Mouse (Mus musculus) stomach, postnatal 0 days (tissue): Measurements from ENCODE around the gene Ostc. TPM values are rescaled to one million over a fixed set of nuclear protein-coding genes. Genes with fewer than 3 reads are reported as not detected.

ENCODE experiments used
- ATAC-seq: fragments of 200-750 bp; cut with Nextera tagmentation; 2 replicates; pipeline ENCODE4 v1.8.0; 2017; ENCODE audit not compliant: low FRiP score, low TSS enrichment
- DNase-seq: peaks from one replicate; pipeline ENCODE4 v3.0.0-alpha.2; 2016; ENCODE audit warnings: low spot score
- H3K27ac ChIP-seq: fragments of 300-500 bp; sonication (generic); replicated peaks from 2 replicates; pipeline ENCODE4 v1.5.1; 2014; ENCODE audit warnings: mild to moderate bottlenecking, control low read depth
- H3K27me3 ChIP-seq: fragments of 300-500 bp; sonication (generic); 2 replicates; pipeline ENCODE4 v1.6.1; 2014; ENCODE audit warnings: low read length; ENCODE audit not compliant: control insufficient read depth, insufficient read depth
- H3K36me3 ChIP-seq: fragments of 300-500 bp; sonication (generic); 2 replicates; pipeline ENCODE4 v1.6.1; 2014; ENCODE audit warnings: low read length, mixed read lengths; ENCODE audit not compliant: control insufficient read depth, insufficient read depth
- H3K4me1 ChIP-seq: fragments of 300-500 bp; sonication (generic); replicated peaks from 2 replicates; pipeline ENCODE4 v1.6.1; 2014; ENCODE audit warnings: antibody characterized with exemption; ENCODE audit not compliant: control insufficient read depth, insufficient read depth
- H3K4me2 ChIP-seq: fragments of 300-500 bp; sonication (generic); replicated peaks from 2 replicates; pipeline ENCODE4 v1.6.1; 2014; ENCODE audit warnings: low read depth, mild to moderate bottlenecking, control low read depth, moderate library complexity
- H3K4me3 ChIP-seq: fragments of 300-500 bp; sonication (generic); 2 replicates; pipeline ENCODE4 v1.5.1; 2014; ENCODE audit warnings: low read depth, low read length, control low read depth
- H3K9ac ChIP-seq: fragments of 300-500 bp; sonication (generic); 2 replicates; pipeline ENCODE4 v1.6.1; 2014; ENCODE audit warnings: mild to moderate bottlenecking, low read length, control low read depth, mixed read lengths
- H3K9me3 ChIP-seq: fragments of 300-500 bp; sonication (generic); 2 replicates; pipeline ENCODE4 v1.6.1; 2016; ENCODE audit warnings: low read length; ENCODE audit not compliant: control insufficient read depth
- CTCF ChIP-seq: IDR thresholded peaks from 2 replicates; pipeline ENCODE4 v1.5.1; 2016; ENCODE audit warnings: antibody characterized with exemption, low read depth, mild to moderate bottlenecking, moderate library complexity
- EP300 ChIP-seq: optimal IDR thresholded peaks from 2 replicates; pipeline ENCODE3; 2016; ENCODE audit warnings: antibody characterized with exemption
- WGBS: fragments of 180-500 bp; shearing (Covaris S2); extraction: QIAGEN DNeasy Blood & Tissue Kit; methylation state at CpG from one replicate; pipeline ENCODE4 v1.1.7; 2014; 5-methylcytosine and 5-hydroxymethylcytosine counted together
- polyA plus RNA-seq: library from polyadenylated mRNA; unstranded; fragments of >200 nt; fragmentation: Nextera tagmentation; extraction: Ambion mirVana; gene quantifications from 2 replicates; pipeline ENCODE4 v1.2.1, GENCODE M21; 2015

The Ostc gene
- polyA plus RNA-seq, 1 experiment from 2014 or later, result 300 TPM

DNA sequence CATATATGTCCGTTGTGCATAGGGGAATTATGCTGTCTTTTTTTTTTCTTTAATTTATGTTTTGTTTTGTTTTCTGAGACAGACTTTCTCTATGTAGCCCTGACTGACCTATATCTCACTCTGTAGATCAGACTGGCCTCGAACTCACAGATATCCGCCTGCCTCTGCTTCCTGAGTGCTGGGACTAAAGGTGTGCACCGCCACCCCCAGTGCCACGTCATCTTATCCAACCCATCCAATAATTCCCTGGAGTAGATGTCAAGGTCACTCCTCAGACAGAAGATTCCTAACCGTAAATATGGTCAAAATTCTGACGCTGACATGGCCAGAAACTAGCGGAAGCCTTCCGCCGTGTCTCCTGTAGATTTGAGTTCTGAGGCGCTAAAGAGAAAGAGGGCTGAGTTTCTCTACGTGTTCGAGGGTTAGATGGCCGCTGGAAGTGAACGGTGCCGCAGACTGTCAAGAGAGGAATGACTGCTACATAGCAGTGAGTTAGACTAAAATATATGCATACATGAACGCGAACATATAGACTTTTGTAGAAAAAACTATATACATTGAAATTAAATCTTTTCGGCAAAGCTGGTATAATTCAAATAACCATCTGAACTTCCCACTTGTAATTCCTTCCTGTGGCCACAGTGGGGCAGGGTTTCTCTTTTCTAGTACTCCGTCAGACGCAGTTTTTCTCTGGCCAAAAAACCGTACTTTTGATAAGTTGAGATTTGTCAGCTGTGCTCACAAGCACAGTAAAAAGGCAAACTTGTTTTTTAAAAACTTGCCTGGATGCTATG is 5.7 kb upstream of the Ostc start:
- 14% methylated on average over 22 of the region's 22 CpGs for WGBS
- H3K36me3 ChIP-seq, result no peaks in the 10 kb centered on the region
- DNase-seq (peak; percentile 66), ATAC-seq (no peak)
- no peaks in the 10 kb centered on the region for H3K27me3 ChIP-seq
- peak overlapping the region; percentile 61 for H3K4me2 ChIP-seq
- no peak for TF ChIP-seq EP300
- peak; percentile 86 for TF ChIP-seq CTCF
- peak overlapping the region; percentile 39 for H3K4me3 ChIP-seq
- H3K4me1 ChIP-seq, result no peaks in the 10 kb centered on the region
- H3K27ac ChIP-seq, result no peak overlapping the region
- no peaks in the 10 kb centered on the region for H3K9me3 ChIP-seq
- H3K9ac ChIP-seq, result 0 out of 2 replicates have a peak overlapping the region, but pooled peaks have one; percentile 41

DNA sequence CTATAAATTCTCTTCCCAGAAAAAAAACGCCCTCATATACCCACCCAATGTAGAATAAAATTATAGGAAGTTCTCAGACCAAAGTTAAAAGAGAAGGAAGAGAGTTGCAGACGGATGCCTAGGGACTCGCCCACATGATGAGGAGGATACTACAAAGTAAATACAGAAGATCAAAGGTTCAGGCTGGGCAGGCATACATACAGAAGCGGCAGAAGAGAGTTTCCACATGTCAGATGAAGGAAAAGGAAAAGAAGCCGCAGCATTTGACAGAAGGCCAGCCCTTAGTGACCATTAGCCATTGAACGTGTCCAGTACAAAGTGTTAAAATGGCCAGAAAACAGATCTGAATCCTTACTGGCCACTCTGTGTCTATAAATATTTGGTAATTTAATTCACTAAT is 3.6 kb upstream of the Ostc start:
- ATAC-seq (no peak), DNase-seq (no peak)
- H3K4me3 ChIP-seq, result no peak overlapping the region
- WGBS, result 48% methylated on average over 6 of the region's 6 CpGs
- H3K4me1 ChIP-seq, result no peaks in the 10 kb centered on the region; the same call in 1 of the 2 replicates
- no peaks in the 10 kb centered on the region for H3K9me3 ChIP-seq
- TF ChIP-seq CTCF (no peak), EP300 (no peak)
- H3K4me2 ChIP-seq, result no peak overlapping the region
- no peaks in the 10 kb centered on the region for H3K27me3 ChIP-seq
- no peaks in the 10 kb centered on the region for H3K36me3 ChIP-seq
- H3K9ac ChIP-seq, result no peak overlapping the region
- H3K27ac ChIP-seq, result no peak overlapping the region

DNA sequence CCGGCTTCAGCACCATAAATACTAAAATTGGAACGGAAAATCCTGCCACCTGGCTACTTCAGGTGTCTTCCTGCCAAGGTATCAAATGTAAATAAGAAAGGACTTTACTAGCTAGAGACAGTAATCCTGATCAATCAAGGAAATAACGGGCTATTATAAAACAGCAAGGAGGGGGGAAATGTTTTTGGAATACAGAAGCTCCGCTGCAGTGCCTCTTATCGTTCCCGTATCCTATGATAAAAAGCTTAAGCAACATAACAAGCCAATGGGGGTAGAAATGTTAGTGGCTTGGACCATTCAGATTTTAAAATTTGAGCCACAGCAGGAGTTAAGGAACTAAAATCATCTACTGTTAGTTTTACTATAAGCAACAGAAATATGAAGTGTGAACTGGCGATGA is 859 bp upstream of the Ostc start:
- H3K4me2 ChIP-seq, result peak overlapping the region; percentile 2; the same call in 1 of the 2 replicates
- no peak overlapping the region for H3K4me3 ChIP-seq
- DNase-seq (no peak), ATAC-seq (no peak)
- no peaks in the 10 kb centered on the region for H3K36me3 ChIP-seq
- H3K4me1 ChIP-seq, result no peaks in the 10 kb centered on the region; the same call in 1 of the 2 replicates
- H3K9ac ChIP-seq, result no peak overlapping the region
- no peaks in the 10 kb centered on the region for H3K9me3 ChIP-seq
- WGBS, result 42% methylated on average over 7 of the region's 7 CpGs
- no peak overlapping the region for H3K27ac ChIP-seq
- TF ChIP-seq EP300 (no peak), CTCF (no peak)
- H3K27me3 ChIP-seq, result no peaks in the 10 kb centered on the region

DNA sequence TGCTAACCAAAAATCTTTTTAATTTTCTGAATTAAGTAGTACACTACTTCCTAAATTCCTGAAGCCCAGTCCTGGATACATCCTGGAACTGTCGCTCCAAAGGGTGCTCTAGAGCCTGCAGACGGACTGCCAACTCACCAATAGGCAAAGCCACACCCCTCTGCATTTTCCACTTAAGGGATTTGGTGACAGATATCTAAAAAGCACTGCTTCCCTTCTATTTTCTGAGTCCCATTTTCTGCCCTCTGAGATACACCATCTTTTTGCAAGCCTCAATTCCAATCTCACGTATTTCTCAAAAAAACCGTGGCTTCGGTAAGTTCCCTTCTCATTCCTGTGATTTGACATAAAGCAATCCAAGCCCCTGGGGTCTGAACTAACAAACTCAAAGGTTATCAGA is 715 bp downstream of the Ostc start:
- 1% methylated on average over 5 of the region's 5 CpGs for WGBS
- H3K36me3 ChIP-seq, result no peaks in the 10 kb centered on the region
- H3K27me3 ChIP-seq, result no peaks in the 10 kb centered on the region
- H3K4me2 ChIP-seq, result peak overlapping the region; percentile 65
- H3K9ac ChIP-seq, result peak overlapping the region; percentile 76
- H3K4me3 ChIP-seq, result peak overlapping the region; percentile 76
- H3K9me3 ChIP-seq, result no peaks in the 10 kb centered on the region
- DNase-seq, result no peak
- ATAC-seq, result no peak
- H3K4me1 ChIP-seq, result no peaks in the 10 kb centered on the region; the same call in 1 of the 2 replicates
- TF ChIP-seq CTCF (no peak), EP300 (no peak)
- H3K27ac ChIP-seq, result peak overlapping the region; percentile 76

DNA sequence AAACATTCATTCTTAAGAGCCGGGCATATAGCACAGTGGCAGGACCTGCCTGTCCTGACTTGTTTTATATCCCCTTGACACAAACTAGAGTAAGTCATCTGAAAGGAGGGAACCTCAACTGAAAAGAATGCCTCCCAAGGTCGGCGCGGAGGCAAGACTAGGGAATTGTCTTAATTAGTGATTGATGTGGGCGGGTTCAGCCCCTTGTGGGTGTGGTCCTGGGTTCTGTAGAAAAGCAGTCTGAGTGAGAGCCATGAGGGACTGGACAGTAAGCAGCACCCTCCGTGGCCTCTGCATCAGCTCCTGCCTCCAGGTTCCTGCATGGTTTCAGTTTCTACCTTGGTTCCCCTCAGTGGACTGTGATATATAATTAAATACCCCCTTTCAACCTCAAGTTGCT is 7.0 kb downstream of the Ostc start:
- no peak overlapping the region for H3K27ac ChIP-seq
- H3K4me3 ChIP-seq, result no peak overlapping the region
- DNase-seq, result no peak
- H3K27me3 ChIP-seq, result no peaks in the 10 kb centered on the region
- peaks cover 18% of the 10 kb centered on the region for H3K36me3 ChIP-seq
- WGBS, result 57% methylated on average over 6 of the region's 6 CpGs
- H3K4me2 ChIP-seq, result no peak overlapping the region
- no peak for TF ChIP-seq CTCF
- no peak for TF ChIP-seq EP300
- H3K4me1 ChIP-seq, result no peaks in the 10 kb centered on the region
- no peak for ATAC-seq
- no peaks in the 10 kb centered on the region for H3K9me3 ChIP-seq
- no peak overlapping the region for H3K9ac ChIP-seq

DNA sequence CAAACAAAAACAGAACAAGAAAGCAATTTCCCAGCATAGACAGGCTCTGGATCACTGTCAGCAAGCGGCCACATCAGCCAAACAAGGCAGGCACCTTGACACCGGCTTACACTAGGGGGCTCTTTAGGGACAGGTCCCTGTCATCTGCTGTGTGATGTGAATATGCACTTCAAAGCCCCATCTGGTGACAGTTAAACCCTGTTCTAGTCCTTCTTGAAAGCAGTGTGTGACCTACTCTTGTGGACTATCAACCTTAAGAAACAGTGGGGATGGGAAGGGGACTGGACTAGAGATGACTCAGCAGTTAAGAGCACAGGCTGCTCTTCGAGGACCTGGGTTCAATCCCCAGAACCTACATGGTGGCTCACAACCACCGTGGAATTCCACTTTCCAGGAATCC is 11.6 kb downstream of the Ostc start:
- no peaks in the 10 kb centered on the region for H3K9me3 ChIP-seq
- ATAC-seq (no peak), DNase-seq (no peak)
- no peaks in the 10 kb centered on the region for H3K27me3 ChIP-seq
- H3K27ac ChIP-seq, result no peak overlapping the region
- H3K36me3 ChIP-seq, result peaks cover 16% of the 10 kb centered on the region
- WGBS, result 77% methylated on average over 4 of the region's 4 CpGs
- no peak overlapping the region for H3K4me3 ChIP-seq
- H3K4me2 ChIP-seq, result no peak overlapping the region
- no peaks in the 10 kb centered on the region for H3K4me1 ChIP-seq
- H3K9ac ChIP-seq, result no peak overlapping the region
- no peak for TF ChIP-seq CTCF
- TF ChIP-seq EP300, result no peak
